Comparison of ENCODE assay signal across 8 mouse cellular contexts in the genomic region with DNA sequence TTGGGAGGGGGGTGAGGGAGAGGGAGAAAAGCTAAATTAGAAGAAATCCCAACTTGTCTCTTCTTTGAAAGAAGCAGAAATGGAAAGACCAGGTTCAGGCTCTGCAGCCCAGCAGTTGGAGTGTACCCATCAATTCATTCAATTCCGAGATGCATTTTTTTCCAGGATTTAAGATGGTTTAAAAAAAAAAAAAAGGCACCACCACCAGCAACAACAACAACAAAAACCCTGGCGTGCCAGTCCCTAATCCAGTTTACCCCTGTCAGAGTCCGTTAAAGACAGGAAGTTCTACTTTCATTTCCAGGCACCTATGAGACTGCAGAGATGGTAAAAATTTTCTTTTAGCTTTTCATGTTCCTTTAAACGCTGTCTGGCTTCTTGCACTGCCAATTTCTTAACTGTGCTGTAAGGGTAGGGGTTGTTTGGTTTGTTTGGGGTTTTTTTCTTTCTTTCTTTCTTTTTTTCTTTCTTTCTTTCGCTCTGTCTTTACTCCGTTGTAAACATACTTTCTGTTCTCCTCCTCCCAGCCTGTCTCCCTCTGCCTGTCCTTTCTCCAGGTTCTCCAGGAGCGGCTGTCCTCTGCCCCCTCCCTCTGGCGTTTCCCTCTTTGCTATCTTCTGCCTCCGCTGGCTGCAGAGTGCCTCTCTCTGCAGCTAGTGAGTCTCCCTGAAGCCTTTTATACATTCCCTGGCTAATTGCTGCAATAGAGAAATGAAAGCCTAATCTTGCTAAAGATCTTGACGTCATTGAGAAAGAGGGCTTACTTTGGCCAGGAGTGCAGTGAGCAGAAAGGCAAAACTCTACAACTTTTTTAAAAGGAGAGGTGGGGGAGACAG. TPM values are rescaled to one million over a fixed set of nuclear protein-coding genes. Genes with fewer than 3 reads are reported as not detected.
A peak's percentile ranks its signal among the peaks of the same experiment; 100 is the strongest.
DNase-seq lines count a peak whose midpoint lies in the region; ATAC-seq and TF ChIP-seq lines count a peak whose summit lies in the region.

A gene (minus strand): TSS at position 51 of the 836 bp plus-strand sequence.

- H3K4me1 ChIP-seq in kidney, embryonic 14.5 days (ENCODE audit: control insufficient read depth, insufficient read depth, low read length): no peaks in the 10 kb centered on the region
- H3K4me1 ChIP-seq in cerebellum, adult 2 months (ENCODE audit: control insufficient read depth, insufficient read depth, low read length): no peaks in the 10 kb centered on the region; the same call in 1 of the 2 replicates

- DNase-seq in kidney, adult 8-10 months: no peak
- DNase-seq in CD4-positive, CD25-positive, alpha-beta regulatory T cell, adult 2 months (ENCODE audit: low read depth, low spot score): peak; percentile 18
- peak; percentile 54 to 70 for DNase-seq in cerebellum, adult 2 months
- peak; percentile 19 for DNase-seq in gonadal fat pad, adult 2 months (ENCODE audit: low read depth)
- DNase-seq in layer of hippocampus, postnatal 25 days (ENCODE audit: extremely low spot score in 1 of 2, low spot score in 1 of 2): no peak
- peak; percentile 14 for DNase-seq in naive thymus-derived CD4-positive, alpha-beta T cell, adult 2 months (ENCODE audit: low read depth)
- no peak for DNase-seq in spleen, postnatal 14 days (ENCODE audit: low spot score in 2 of 2)

- TF ChIP-seq CTCF in cerebellum, adult 2 months (IDR thresholded peaks at IDR 0.05; ENCODE audit: borderline replicate concordance, insufficient read depth, low read depth, low read length): no peak

- no peak within 1 kb of the TSS for H3K9ac ChIP-seq in kidney, embryonic 14.5 days (ENCODE audit: low read depth, low read length)

- no peaks in the 10 kb centered on the region for H3K9me3 ChIP-seq in kidney, embryonic 14.5 days (ENCODE audit: control insufficient read depth, low read length)

- H3K4me2 ChIP-seq in kidney, embryonic 14.5 days (replicated peaks; ENCODE audit: low read depth, low read length): peak within 1 kb of the TSS; percentile 38

- peak within 1 kb of the TSS; percentile 19; the same call in 1 of the 2 replicates for H3K4me3 ChIP-seq in kidney, embryonic 14.5 days (ENCODE audit: low read length)
- peak within 1 kb of the TSS; percentile 50 for H3K4me3 ChIP-seq in cerebellum, adult 2 months (replicated peaks; ENCODE audit: insufficient read depth, low read depth, low read length)

- no peak within 1 kb of the TSS for H3K27ac ChIP-seq in kidney, embryonic 14.5 days (ENCODE audit: low read depth, low read length)
- H3K27ac ChIP-seq in cerebellum, adult 2 months (ENCODE audit: insufficient read depth, low read length): no peak within 1 kb of the TSS; the same call in 1 of the 2 replicates

- H3K36me3 ChIP-seq in kidney, embryonic 14.5 days (ENCODE audit: control insufficient read depth, insufficient read depth, low read length): no peaks in the 10 kb centered on the region

- no peak for TF ChIP-seq POLR2A in cerebellum, adult 2 months (IDR thresholded peaks at IDR 0.05; ENCODE audit: borderline replicate concordance, insufficient read depth, low read length)

- H3K27me3 ChIP-seq in kidney, embryonic 14.5 days (ENCODE audit: control insufficient read depth, insufficient read depth, low read length): no peaks in the 10 kb centered on the region
- H3K27me3 ChIP-seq in cerebellum, adult 2 months (ENCODE audit: control insufficient read depth, insufficient read depth, low read length): no peaks in the 10 kb centered on the region

- WGBS in kidney, embryonic 14.5 days: 19% methylated on average over 10 of the region's 10 CpGs
- 23% methylated on average over 10 of the region's 10 CpGs for WGBS in cerebellum, adult 2 months

- ATAC-seq in kidney, embryonic 14.5 days (ENCODE audit: low FRiP score, low TSS enrichment): no peak

RNA-seq across cellular contexts. Expression of the gene that starts here (rescaled TPM):
- polyA plus RNA-seq in kidney, embryonic 14.5 days (2014; fragmentation: Nextera tagmentation; extraction: Ambion mirVana): 0.07 TPM in 1 of 2 replicates, not detected in the other
- 11.9 and 12.4 TPM in 2 replicates for polyA plus RNA-seq in cerebellum, adult 2 months (2012; rRNA removed)
- 0.18 and 0.89 TPM in 2 replicates for polyA plus RNA-seq in gonadal fat pad, adult 2 months (2012; rRNA removed)
- 10 to 100 TPM; 45.4 to 51.5 TPM for total RNA-seq in layer of hippocampus, postnatal 25 days (2021)

Comparison
In these comparisons a context has a peak if more than half of its experiments do, and no peak if none do; other contexts are left out.
1. Peak in DNase-seq in gonadal fat pad, adult 2 months; RNA of the gene not detected or under 1 TPM.
2. DNase-seq: peak in CD4-positive, CD25-positive, alpha-beta regulatory T cell, adult 2 months (single experiment), cerebellum, adult 2 months (2 of 2) and naive thymus-derived CD4-positive, alpha-beta T cell, adult 2 months (single experiment); none in kidney, adult 8-10 months (0 of 2), layer of hippocampus, postnatal 25 days (0 of 2) and spleen, postnatal 14 days (0 of 2).